Mouse (Mus musculus): ENCODE data around the gene Tshz2. TPM values are rescaled to one million over a fixed set of nuclear protein-coding genes. Genes with fewer than 3 reads are reported as not detected.

Tshz2 gene
- polyA plus RNA-seq, 1 experiment = not detected

DNA sequence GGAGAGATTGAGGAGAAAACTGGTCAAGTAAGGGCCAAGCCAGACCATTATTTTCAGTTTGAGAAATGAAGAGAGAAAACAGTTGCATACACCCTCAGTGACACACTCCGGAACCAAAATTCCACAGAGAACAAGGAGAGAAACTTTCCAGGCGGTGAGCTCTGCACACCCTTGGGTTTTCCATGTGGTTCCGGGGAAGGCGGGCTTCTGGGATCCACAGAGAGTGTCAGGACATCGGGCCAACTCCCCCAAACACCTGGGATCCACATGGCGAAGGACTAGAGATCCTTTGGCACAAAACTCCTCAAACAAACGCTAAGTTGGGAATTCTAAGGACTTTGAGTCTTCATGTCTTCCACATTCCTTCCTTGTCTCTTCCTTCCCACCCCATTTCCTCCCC lies 38.5 kb downstream of the Tshz2 start:
- TF ChIP-seq GATA1 (IDR thresholded peaks at IDR 0.05; ENCODE audit: low read length) = no peak

GRCm38 (mm10) chr2:169673786-169674185 lies 41.0 kb downstream of the Tshz2 start:
- no peak for TF ChIP-seq GATA1 (IDR thresholded peaks at IDR 0.05; ENCODE audit: low read length)

DNA sequence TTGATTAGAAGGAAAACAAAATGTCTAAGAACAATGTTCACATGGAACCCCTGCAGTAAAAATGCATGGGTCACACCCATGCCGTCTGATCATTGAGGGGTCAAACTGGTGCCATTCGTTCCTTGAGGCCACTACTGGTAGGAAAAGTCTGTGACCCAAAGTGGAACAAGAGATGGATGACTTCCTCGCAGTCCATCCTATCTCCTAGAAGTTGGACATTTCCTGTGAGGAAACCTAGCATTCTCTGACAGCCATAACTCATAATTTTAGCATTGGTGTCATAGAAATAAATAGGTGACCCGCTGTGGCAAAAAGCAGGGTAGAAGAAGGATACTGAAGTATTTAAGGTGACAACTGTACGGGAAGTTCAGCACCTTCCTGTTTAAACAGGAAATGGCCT lies 41.4 kb downstream of the Tshz2 start:
- TF ChIP-seq GATA1 (IDR thresholded peaks at IDR 0.05; ENCODE audit: low read length) = no peak

- TF ChIP-seq GATA1 (IDR thresholded peaks at IDR 0.05; ENCODE audit: low read length) = no peak
Observed at GRCm38 (mm10) chr2:169679264-169679663, 46.5 kb downstream of the Tshz2 start.

- no peak for TF ChIP-seq GATA1 (IDR thresholded peaks at IDR 0.05; ENCODE audit: low read length)
Observed at GRCm38 (mm10) chr2:169679951-169680350, 47.1 kb downstream of the Tshz2 start.

GRCm38 (mm10) chr2:169685260-169685659 lies 52.4 kb downstream of the Tshz2 start:
- TF ChIP-seq GATA1 (IDR thresholded peaks at IDR 0.05; ENCODE audit: low read length) = no peak

DNA sequence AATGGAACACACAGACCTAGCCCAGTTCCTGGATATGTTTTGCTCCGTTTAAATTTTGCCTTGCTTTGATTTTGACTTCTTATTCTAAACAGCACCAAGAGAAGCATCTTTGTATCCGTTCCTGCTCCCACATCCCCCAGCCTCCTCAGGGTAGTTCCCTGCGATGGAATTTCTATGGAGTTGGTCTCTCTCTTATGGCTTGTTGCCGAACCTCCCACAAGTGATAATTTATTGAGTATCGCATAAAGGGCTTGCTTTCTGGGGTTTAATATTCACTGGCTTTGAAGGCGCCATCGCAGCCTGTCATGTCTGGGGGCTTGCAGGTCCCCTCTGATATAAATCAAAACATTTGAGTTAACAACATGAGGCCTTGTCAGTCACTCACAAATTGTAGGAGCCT lies 52.9 kb downstream of the Tshz2 start:
- TF ChIP-seq GATA1 (IDR thresholded peaks at IDR 0.05; ENCODE audit: low read length) = no peak

DNA sequence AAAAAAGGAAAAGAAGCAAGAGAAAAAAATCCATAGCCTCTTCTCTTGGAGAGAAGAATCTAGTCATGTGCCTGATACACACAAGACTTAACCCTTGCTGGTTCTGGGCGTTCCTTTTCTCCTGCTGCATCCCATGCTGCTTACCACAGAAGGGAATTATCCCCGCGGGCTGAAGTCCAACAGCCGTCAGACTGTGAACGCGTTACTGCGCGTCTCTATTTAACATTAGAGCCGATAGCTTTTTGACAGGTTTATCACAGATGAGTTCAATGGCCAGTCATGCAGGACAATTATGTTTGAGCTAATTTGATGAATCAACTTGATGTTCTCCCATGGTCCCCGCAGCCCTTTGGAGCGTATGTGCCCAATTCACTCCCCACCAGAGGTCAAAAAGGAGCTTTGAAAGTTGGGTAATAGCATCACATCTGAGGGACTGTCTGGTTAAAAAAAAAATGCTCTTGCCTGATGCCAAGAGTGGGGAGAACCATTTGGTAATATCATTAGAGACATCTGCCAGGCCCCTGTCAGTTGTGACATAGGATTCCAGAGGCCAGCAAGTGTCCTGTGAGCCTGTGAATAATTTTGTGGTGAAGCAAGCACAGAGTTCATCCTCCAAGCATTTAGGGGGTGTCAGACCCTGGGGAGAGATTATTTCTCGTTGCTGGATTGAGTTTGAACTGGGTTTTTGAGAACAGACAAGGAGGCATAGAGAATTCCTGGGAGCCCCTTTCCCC lies 54.1 kb downstream of the Tshz2 start:
- TF ChIP-seq GATA1 (IDR thresholded peaks at IDR 0.05; ENCODE audit: low read length) = no peak

DNA sequence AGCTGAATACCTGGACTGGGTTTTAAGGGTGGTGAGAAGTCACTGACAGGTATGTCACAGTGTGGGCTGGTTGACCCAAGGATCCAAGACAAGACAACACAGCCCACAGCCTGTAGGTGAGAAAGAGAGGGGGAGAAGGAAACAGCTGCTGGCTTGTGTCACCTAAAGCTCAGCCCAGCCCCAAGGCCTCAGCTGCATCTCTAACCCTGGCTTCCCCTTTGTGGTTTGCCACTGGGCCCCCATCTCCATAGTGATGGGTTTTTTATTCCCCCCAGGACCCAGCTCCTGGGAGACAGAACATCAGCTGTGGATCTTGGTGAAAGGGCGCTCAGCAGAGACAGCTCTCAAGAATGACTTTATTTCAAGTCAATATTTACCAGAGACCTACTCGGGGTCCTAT lies 57.2 kb downstream of the Tshz2 start:
- no peak for TF ChIP-seq GATA1 (IDR thresholded peaks at IDR 0.05; ENCODE audit: low read length)

DNA sequence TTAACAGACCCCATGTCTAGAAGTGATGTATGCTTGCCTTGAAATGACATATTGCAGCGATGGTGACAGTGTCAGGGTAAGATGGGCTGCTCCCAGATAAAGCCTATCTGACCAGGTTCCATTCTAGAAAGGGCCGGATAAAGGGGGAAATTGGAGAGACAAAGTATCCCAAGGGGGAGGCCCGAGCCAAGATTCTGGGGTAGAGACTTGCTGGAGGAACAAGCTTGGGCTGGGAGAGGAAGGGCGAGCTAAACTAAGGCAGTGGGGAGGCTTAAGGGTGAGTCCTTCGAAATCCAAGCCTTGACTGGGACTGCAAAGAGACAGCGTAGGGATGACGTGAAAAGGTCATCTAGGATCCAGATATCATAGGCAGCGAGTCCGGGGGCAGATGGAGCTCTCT lies 61.7 kb downstream of the Tshz2 start:
- no peak for TF ChIP-seq GATA1 (IDR thresholded peaks at IDR 0.05; ENCODE audit: low read length)

- TF ChIP-seq GATA1 (IDR thresholded peaks at IDR 0.05; ENCODE audit: low read length) = no peak
Observed at GRCm38 (mm10) chr2:169695025-169695424, 62.2 kb downstream of the Tshz2 start.

- no peak for TF ChIP-seq GATA1 (IDR thresholded peaks at IDR 0.05; ENCODE audit: low read length)
Observed at GRCm38 (mm10) chr2:169699141-169699540, 66.3 kb downstream of the Tshz2 start.

- no peak for TF ChIP-seq GATA1 (IDR thresholded peaks at IDR 0.05; ENCODE audit: low read length)
Observed at GRCm38 (mm10) chr2:169699862-169700511, 67.2 kb downstream of the Tshz2 start.

GRCm38 (mm10) chr2:169702725-169703486 lies 70.1 kb downstream of the Tshz2 start:
- TF ChIP-seq GATA1 (IDR thresholded peaks at IDR 0.05; ENCODE audit: low read length) = no peak

DNA sequence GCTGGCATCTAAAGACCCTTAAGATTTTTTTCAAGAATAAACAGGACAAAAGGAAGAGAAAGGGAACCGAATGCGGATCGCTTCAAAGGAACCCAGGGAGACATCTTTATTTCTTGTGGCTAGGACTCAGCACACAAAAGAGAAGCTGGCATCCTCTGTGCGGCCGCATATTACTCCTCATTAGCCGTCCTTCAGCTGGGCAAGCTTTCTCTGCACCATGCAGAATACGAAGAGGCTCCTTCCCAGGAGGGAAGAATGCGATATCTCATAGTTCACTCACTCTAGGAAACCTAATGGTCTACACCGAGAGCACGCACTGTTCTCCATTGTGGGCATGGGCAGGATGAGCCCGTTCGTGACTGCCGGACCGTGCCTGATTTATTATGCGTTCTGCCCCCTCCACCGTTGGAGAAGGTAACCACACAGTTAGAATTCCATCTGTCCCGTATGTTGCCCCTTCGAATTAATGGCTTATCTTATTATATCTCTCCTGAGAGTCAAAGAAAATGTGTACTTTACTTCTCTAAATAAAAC lies 89.0 kb downstream of the Tshz2 start:
- no peak for TF ChIP-seq GATA1 (IDR thresholded peaks at IDR 0.05; ENCODE audit: low read length)

DNA sequence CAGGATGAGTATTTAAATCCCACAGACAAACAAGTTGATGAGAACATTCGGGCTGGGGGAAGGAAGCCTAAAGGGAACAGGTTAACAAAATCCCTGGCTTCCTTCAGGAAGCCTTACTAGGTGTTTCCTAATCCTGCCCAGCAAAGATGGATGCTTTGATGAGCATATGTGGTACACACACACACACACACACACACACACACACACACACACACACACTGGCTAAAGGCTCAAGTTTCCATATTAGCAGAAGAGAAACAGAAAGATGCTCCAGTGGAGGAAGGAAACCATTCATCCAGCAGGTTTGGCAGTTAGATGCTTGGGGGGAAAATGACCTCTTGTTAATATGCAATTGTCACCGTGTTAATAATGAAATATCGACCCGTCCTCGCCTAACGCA lies 89.5 kb downstream of the Tshz2 start:
- no peak for TF ChIP-seq GATA1 (IDR thresholded peaks at IDR 0.05; ENCODE audit: low read length)
